Mouse (Mus musculus): ENCODE results near the gene Tnr. TPM values are rescaled to one million over a fixed set of nuclear protein-coding genes. Genes with fewer than 3 reads are reported as not detected.

Tnr gene
- total and polyA plus RNA-seq, 3 experiments = 0.03 to 0.23 (median 0.06) TPM

- H3K36me3 ChIP-seq (ENCODE audit: control insufficient read depth, insufficient read depth, low read length) = no peaks in the 10 kb centered on the region
- WGBS = 48% methylated on average over 4 of the region's 4 CpGs
- intact Hi-C loops (cut with DNase I) = no loop called here
These were observed 310.2 kb downstream of the Tnr start for GRCm38 (mm10) chr1:159833646-159834338.

GRCm38 (mm10) chr1:159835126-159835525, 311.6 kb downstream of the Tnr start:
- TF ChIP-seq CTCF (IDR thresholded peaks at IDR 0.05) (no peak), EP300 (IDR thresholded peaks at IDR 0.05; ENCODE audit: insufficient read depth, low read depth, low read length) (no peak), POLR2A (IDR thresholded peaks at IDR 0.05; ENCODE audit: insufficient read depth, low read depth, low read length) (no peak)
- Histone ChIP-seq H3K9ac (ENCODE audit: low read depth, low read length) (no peak overlapping the region), H3K36me3 (ENCODE audit: control insufficient read depth, insufficient read depth, low read length) (no peaks in the 10 kb centered on the region), H3K27me3 (ENCODE audit: control insufficient read depth, insufficient read depth, low read length) (no peaks in the 10 kb centered on the region), H3K27ac (no peak overlapping the region), H3K4me1 (ENCODE audit: control insufficient read depth, insufficient read depth, low read length) (no peaks in the 10 kb centered on the region), H3K79me2 (replicated peaks; ENCODE audit: control insufficient read depth, insufficient read depth, low read length) (no peaks in the 10 kb centered on the region), H3K4me3 (no peak overlapping the region)
- DNase-seq = no peak
- intact Hi-C loops (cut with DNase I) = no loop called here
- WGBS = 31% methylated on average over 4 of the region's 4 CpGs

More at GRCm38 (mm10) chr1:159833646-159834338, 310.2 kb downstream of the Tnr start:
- Histone ChIP-seq H3K4me1 (ENCODE audit: control insufficient read depth, insufficient read depth, low read length) (no peaks in the 10 kb centered on the region), H3K27me3 (ENCODE audit: control insufficient read depth, insufficient read depth, low read length) (no peaks in the 10 kb centered on the region), H3K4me3 (no peak overlapping the region), H3K27ac (no peak overlapping the region), H3K79me2 (replicated peaks; ENCODE audit: control insufficient read depth, insufficient read depth, low read length) (no peaks in the 10 kb centered on the region), H3K9ac (ENCODE audit: low read depth, low read length) (no peak overlapping the region)
- DNase-seq = no peak
- TF ChIP-seq POLR2A (IDR thresholded peaks at IDR 0.05; ENCODE audit: insufficient read depth, low read depth, low read length) (no peak), EP300 (IDR thresholded peaks at IDR 0.05; ENCODE audit: insufficient read depth, low read depth, low read length) (no peak), CTCF (IDR thresholded peaks at IDR 0.05) (no peak)

GRCm38 (mm10) chr1:159840337-159840736, 316.8 kb downstream of the Tnr start:
- intact Hi-C loops (cut with DNase I) = no loop called here
- no peak for TF ChIP-seq EP300 (IDR thresholded peaks at IDR 0.05; ENCODE audit: insufficient read depth, low read depth, low read length)
- TF ChIP-seq POLR2A (IDR thresholded peaks at IDR 0.05; ENCODE audit: insufficient read depth, low read depth, low read length) = no peak
- TF ChIP-seq CTCF (IDR thresholded peaks at IDR 0.05) = no peak
- 47% methylated on average over 2 of the region's 2 CpGs for WGBS

DNA sequence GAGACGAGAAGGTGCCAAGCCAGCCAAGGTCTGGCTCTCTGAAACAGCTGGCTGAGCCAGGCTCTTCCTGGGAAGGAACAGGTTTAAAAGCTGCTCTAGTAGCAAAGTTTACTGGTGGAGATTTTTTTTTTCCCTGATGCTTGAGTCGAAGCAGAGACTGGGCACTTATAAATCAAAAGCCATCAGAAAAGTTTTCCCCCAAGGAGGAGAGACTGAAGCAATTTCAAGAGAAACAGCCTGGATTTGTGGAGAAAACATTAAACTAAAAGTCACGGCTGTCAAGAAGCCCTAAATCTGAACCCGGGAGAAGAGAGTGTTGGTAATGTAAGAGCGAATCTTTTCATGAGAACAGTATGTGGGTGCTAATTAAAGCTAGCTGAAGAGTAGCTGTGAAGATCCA, 319.3 kb downstream of the Tnr start:
- intact Hi-C loops (cut with DNase I) = no loop called here
- WGBS = 70% methylated on average over 5 of the region's 5 CpGs
- H3K79me2 ChIP-seq (replicated peaks; ENCODE audit: control insufficient read depth, insufficient read depth, low read length) = no peaks in the 10 kb centered on the region
- no peak overlapping the region for H3K27ac ChIP-seq
- TF ChIP-seq CTCF (IDR thresholded peaks at IDR 0.05) = no peak
- TF ChIP-seq EP300 (IDR thresholded peaks at IDR 0.05; ENCODE audit: insufficient read depth, low read depth, low read length) = no peak
- TF ChIP-seq POLR2A (IDR thresholded peaks at IDR 0.05; ENCODE audit: insufficient read depth, low read depth, low read length) = no peak
- no peak for DNase-seq
- no peaks in the 10 kb centered on the region for H3K27me3 ChIP-seq (ENCODE audit: control insufficient read depth, insufficient read depth, low read length)
- no peaks in the 10 kb centered on the region for H3K36me3 ChIP-seq (ENCODE audit: control insufficient read depth, insufficient read depth, low read length)
- H3K9ac ChIP-seq (ENCODE audit: low read depth, low read length) = no peak overlapping the region
- H3K4me3 ChIP-seq = no peak overlapping the region
- H3K4me1 ChIP-seq (ENCODE audit: control insufficient read depth, insufficient read depth, low read length) = no peaks in the 10 kb centered on the region

More at GRCm38 (mm10) chr1:159840337-159840736, 316.8 kb downstream of the Tnr start:
- Histone ChIP-seq H3K4me3 (no peak overlapping the region), H3K79me2 (replicated peaks; ENCODE audit: control insufficient read depth, insufficient read depth, low read length) (no peaks in the 10 kb centered on the region), H3K4me1 (ENCODE audit: control insufficient read depth, insufficient read depth, low read length) (no peaks in the 10 kb centered on the region), H3K27ac (no peak overlapping the region), H3K27me3 (ENCODE audit: control insufficient read depth, insufficient read depth, low read length) (no peaks in the 10 kb centered on the region), H3K36me3 (ENCODE audit: control insufficient read depth, insufficient read depth, low read length) (no peaks in the 10 kb centered on the region), H3K9ac (ENCODE audit: low read depth, low read length) (no peak overlapping the region)
- no peak for DNase-seq

DNA sequence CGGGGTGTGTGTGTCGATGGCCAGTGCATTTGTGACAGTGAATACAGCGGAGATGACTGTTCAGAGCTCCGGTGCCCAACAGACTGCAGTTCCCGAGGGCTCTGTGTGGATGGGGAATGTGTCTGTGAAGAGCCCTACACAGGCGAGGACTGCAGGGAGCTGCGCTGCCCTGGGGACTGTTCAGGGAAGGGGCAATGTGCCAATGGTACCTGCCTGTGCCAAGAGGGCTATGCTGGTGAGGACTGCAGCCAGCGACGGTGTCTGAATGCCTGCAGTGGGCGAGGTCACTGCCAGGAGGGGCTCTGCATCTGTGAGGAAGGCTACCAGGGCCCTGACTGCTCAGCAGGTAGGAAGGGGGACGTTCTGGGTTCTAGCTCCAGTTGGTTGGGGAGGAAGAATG, 328.5 kb downstream of the Tnr start:
- no peaks in the 10 kb centered on the region for H3K36me3 ChIP-seq (ENCODE audit: control insufficient read depth, insufficient read depth, low read length)
- intact Hi-C loops (cut with DNase I) = no loop called here
- peak in 1 of 2 experiments; percentile 13 for DNase-seq
- no peak overlapping the region for H3K4me3 ChIP-seq
- no peaks in the 10 kb centered on the region for H3K27me3 ChIP-seq (ENCODE audit: control insufficient read depth, insufficient read depth, low read length)
- TF ChIP-seq CTCF (IDR thresholded peaks at IDR 0.05) = no peak
- TF ChIP-seq EP300 (IDR thresholded peaks at IDR 0.05; ENCODE audit: insufficient read depth, low read depth, low read length) = no peak
- TF ChIP-seq POLR2A (IDR thresholded peaks at IDR 0.05; ENCODE audit: insufficient read depth, low read depth, low read length) = no peak
- H3K27ac ChIP-seq = no peak overlapping the region
- no peaks in the 10 kb centered on the region for H3K4me1 ChIP-seq (ENCODE audit: control insufficient read depth, insufficient read depth, low read length)
- H3K9ac ChIP-seq (ENCODE audit: low read depth, low read length) = no peak overlapping the region
- WGBS = 68% methylated on average over 11 of the region's 11 CpGs
- no peaks in the 10 kb centered on the region for H3K79me2 ChIP-seq (replicated peaks; ENCODE audit: control insufficient read depth, insufficient read depth, low read length)

DNA sequence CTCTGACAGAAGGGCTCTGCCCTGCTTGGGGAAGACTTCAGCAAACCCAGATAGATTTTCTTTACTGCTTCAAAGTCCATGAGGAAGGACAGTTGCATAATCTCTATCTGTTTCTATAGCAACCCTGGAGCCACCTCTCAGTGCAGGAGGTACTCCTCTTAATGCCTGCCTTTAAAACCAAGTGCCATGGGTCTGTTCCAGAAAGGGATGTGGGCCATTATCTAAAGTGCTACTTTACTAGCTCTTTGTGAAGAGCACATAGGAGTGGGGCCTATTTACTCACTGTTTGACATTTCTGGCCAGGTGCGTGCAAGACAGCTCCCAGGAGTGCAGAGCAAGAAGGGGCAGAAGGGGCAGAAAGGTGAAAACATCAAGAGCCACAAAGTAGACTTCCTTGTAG, 330.7 kb downstream of the Tnr start:
- Histone ChIP-seq H3K9ac (ENCODE audit: low read depth, low read length) (no peak overlapping the region), H3K27ac (no peak overlapping the region), H3K27me3 (ENCODE audit: control insufficient read depth, insufficient read depth, low read length) (no peaks in the 10 kb centered on the region), H3K36me3 (ENCODE audit: control insufficient read depth, insufficient read depth, low read length) (no peaks in the 10 kb centered on the region), H3K4me3 (no peak overlapping the region), H3K4me1 (ENCODE audit: control insufficient read depth, insufficient read depth, low read length) (no peaks in the 10 kb centered on the region), H3K79me2 (replicated peaks; ENCODE audit: control insufficient read depth, insufficient read depth, low read length) (no peaks in the 10 kb centered on the region)
- no peak for DNase-seq
- intact Hi-C loops (cut with DNase I) = no loop called here
- TF ChIP-seq EP300 (IDR thresholded peaks at IDR 0.05; ENCODE audit: insufficient read depth, low read depth, low read length) (no peak), POLR2A (IDR thresholded peaks at IDR 0.05; ENCODE audit: insufficient read depth, low read depth, low read length) (no peak), CTCF (IDR thresholded peaks at IDR 0.05) (no peak)
- 93% methylated on average over 1 of the region's 1 CpGs for WGBS
